Mouse (Mus musculus) heart, embryonic 11.5 days (tissue): Measurements from ENCODE around the gene Tssc4. TPM values are rescaled to one million over a fixed set of nuclear protein-coding genes. Genes with fewer than 3 reads are reported as not detected.
A peak's percentile ranks its signal among the peaks of the same experiment; 100 is the strongest.

ENCODE experiments used
- ATAC-seq: fragments of 200-750 bp; cut with Nextera tagmentation; replicated peaks from 2 replicates; pipeline ENCODE4 v1.8.0; 2017; ENCODE audit warnings: moderate library complexity; ENCODE audit not compliant: insufficient number of reproducible peaks, low FRiP score, low TSS enrichment
- H3K27ac ChIP-seq: fragments of 300-500 bp; sonication (generic); 2 replicates; pipeline ENCODE4 v1.5.1; 2014; ENCODE audit warnings: mild to moderate bottlenecking, low read depth, low read length
- H3K27me3 ChIP-seq: fragments of 300-500 bp; sonication (generic); 2 replicates; pipeline ENCODE4 v1.6.1; 2014; ENCODE audit warnings: mild to moderate bottlenecking, low read length, mixed read lengths; ENCODE audit not compliant: control insufficient read depth, insufficient read depth
- H3K36me3 ChIP-seq: fragments of 300-500 bp; sonication (generic); 2 replicates; pipeline ENCODE4 v1.6.1; 2014; ENCODE audit warnings: mild to moderate bottlenecking, low read length, moderate library complexity, mixed read lengths; ENCODE audit not compliant: control insufficient read depth, insufficient read depth
- H3K4me1 ChIP-seq: fragments of 300-500 bp; sonication (generic); 2 replicates; pipeline ENCODE4 v1.6.1; 2014; ENCODE audit warnings: low read length; ENCODE audit not compliant: control insufficient read depth, insufficient read depth
- H3K4me2 ChIP-seq: fragments of 300-500 bp; sonication (generic); 2 replicates; pipeline ENCODE4 v1.6.1; 2014; ENCODE audit warnings: mild to moderate bottlenecking, moderate library complexity
- H3K4me3 ChIP-seq: fragments of 300-500 bp; sonication (generic); 2 replicates; pipeline ENCODE4 v1.5.1; 2014; ENCODE audit warnings: low read depth, low read length
- H3K9ac ChIP-seq: fragments of 300-500 bp; sonication (generic); 2 replicates; pipeline ENCODE4 v1.6.1; 2014; ENCODE audit warnings: mild to moderate bottlenecking, low read depth, low read length, moderate library complexity
- H3K9me3 ChIP-seq: fragments of 300-500 bp; sonication (generic); replicated peaks from 2 replicates; pipeline ENCODE4 v1.6.1; 2016; ENCODE audit warnings: low read length; ENCODE audit not compliant: control insufficient read depth
- WGBS: fragments of 180-500 bp; shearing (Covaris S2); extraction: QIAGEN DNeasy Blood & Tissue Kit; methylation state at CpG from one replicate; pipeline ENCODE4 v1.1.7; 2014; ENCODE audit not compliant: insufficient replicate concordance; 5-methylcytosine and 5-hydroxymethylcytosine counted together
- polyA plus RNA-seq: library from polyadenylated mRNA; unstranded; fragments of >200 nt; fragmentation: Nextera tagmentation; extraction: Ambion mirVana; gene quantifications from 2 replicates; pipeline ENCODE4 v1.2.1, GENCODE M21; 2014

The Tssc4 gene
- polyA plus RNA-seq, 1 experiment from 2014 or later, result 48.4 TPM

DNA sequence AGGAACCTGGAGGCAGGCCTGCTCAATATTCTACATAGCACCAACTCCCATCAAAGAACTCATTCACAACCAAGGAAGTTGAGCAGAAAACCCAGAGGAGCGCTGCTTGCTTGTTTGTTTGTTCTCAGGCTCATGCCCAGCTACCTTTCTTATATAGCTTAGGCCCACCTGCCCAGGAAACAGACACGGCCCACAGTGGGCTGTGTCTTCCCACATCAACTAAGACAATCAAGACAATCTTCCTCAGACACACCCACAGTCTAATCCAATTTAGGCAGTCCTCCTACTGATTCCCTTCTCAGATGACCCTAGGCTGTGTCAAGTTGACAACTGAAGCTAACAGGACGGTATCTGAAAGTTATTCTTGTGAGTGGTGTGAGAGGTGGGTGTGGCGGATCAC lies 37.0 kb downstream of the Tssc4 start, which contains the start of gene Kcnq1:
TSS of gene Kcnq1 (plus strand) at position 301 of the 400 bp plus-strand sequence.
- Histone ChIP-seq H3K4me2 (peak within 1 kb of the TSS; percentile 83), H3K27ac (no peak within 1 kb of the TSS), H3K9me3 (no peaks in the 10 kb centered on the region), H3K27me3 (peaks cover 45% of the 10 kb centered on the region), H3K4me1 (peaks cover 42% of the 10 kb centered on the region), H3K4me3 (peak within 1 kb of the TSS; percentile 51), H3K9ac (peak within 1 kb of the TSS; percentile 69), H3K36me3 (no peaks in the 10 kb centered on the region)
- WGBS, result 66% methylated on average over 4 of the region's 4 CpGs
- no peak for ATAC-seq

GRCm38 (mm10) chr7:143106672-143107465 lies 37.8 kb downstream of the Tssc4 start:
- H3K4me2 ChIP-seq, result peak overlapping the region; percentile 83
- H3K27me3 ChIP-seq, result peaks cover 45% of the 10 kb centered on the region
- 6% methylated on average over 54 of the region's 57 CpGs for WGBS
- H3K9me3 ChIP-seq, result no peaks in the 10 kb centered on the region
- H3K4me1 ChIP-seq, result peaks cover 50% of the 10 kb centered on the region
- peak overlapping the region; percentile 51 for H3K4me3 ChIP-seq
- 0 out of 2 replicates have a peak, but pooled peaks have one; percentile 24 for ATAC-seq
- no peak overlapping the region for H3K27ac ChIP-seq
- H3K9ac ChIP-seq, result peak overlapping the region; percentile 69
- no peaks in the 10 kb centered on the region for H3K36me3 ChIP-seq

GRCm38 (mm10) chr7:143108200-143108599 lies 39.2 kb downstream of the Tssc4 start:
- H3K27ac ChIP-seq, result no peak overlapping the region
- peaks cover 42% of the 10 kb centered on the region for H3K27me3 ChIP-seq
- H3K4me2 ChIP-seq, result peak overlapping the region; percentile 83
- no peaks in the 10 kb centered on the region for H3K36me3 ChIP-seq
- H3K9ac ChIP-seq, result 0 out of 2 replicates have a peak overlapping the region, but pooled peaks have one; percentile 22
- 45% methylated on average over 5 of the region's 5 CpGs for WGBS
- H3K4me1 ChIP-seq, result peaks cover 60% of the 10 kb centered on the region
- ATAC-seq, result no peak
- no peaks in the 10 kb centered on the region for H3K9me3 ChIP-seq
- peak overlapping the region; percentile 51 for H3K4me3 ChIP-seq

DNA sequence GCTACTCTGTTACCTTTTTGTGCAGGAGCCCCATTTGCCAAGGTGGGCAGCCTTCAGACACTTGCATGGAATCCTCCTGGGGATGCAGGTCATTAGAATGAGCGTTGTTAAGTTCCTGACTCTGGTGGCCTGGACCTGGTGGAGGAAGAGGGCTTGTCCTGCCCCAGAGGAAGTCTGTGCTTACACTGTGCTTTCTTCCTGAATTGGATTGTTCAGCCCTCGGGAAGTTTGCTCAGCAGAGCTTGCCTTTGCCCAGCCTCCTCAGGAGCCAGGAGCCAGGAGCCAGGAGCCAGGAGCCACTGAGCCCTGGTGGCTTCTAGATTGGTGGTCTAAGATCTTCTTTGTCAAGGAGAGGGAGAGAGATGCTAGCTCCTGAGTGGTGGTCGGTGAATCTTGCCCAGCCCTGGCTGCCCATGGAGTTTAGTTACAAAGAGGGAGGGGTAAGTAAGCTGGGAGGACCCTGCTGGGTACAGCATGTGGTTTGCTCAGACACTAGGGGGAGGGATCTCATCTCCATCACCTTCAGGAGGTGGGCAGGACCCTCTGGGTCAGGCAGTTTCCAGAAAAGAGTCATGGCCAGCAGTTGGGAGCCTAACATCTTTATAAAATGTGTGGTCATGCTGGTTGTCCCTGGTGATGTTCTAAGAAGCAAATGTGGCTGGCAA lies 40.1 kb downstream of the Tssc4 start:
- no peaks in the 10 kb centered on the region for H3K9me3 ChIP-seq
- H3K36me3 ChIP-seq, result no peaks in the 10 kb centered on the region
- ATAC-seq, result 0 out of 2 replicates have a peak, but pooled peaks have one; percentile 12
- H3K4me2 ChIP-seq, result peak overlapping the region; percentile 83
- H3K9ac ChIP-seq, result no peak overlapping the region
- H3K27ac ChIP-seq, result 0 out of 2 replicates have a peak overlapping the region, but pooled peaks have one; percentile 59
- WGBS, result 25% methylated on average over 3 of the region's 3 CpGs
- no peak overlapping the region for H3K4me3 ChIP-seq
- H3K4me1 ChIP-seq, result peaks cover 61% of the 10 kb centered on the region
- H3K27me3 ChIP-seq, result peaks cover 42% of the 10 kb centered on the region

- Histone ChIP-seq H3K9me3 (no peaks in the 10 kb centered on the region), H3K4me1 (peaks cover 61% of the 10 kb centered on the region), H3K4me2 (peak overlapping the region; percentile 83), H3K27me3 (peaks cover 40% of the 10 kb centered on the region), H3K4me3 (no peak overlapping the region), H3K9ac (0 out of 2 replicates have a peak overlapping the region, but pooled peaks have one; percentile 46), H3K36me3 (no peaks in the 10 kb centered on the region), H3K27ac (no peak overlapping the region)
- WGBS, result 59% methylated on average over 3 of the region's 3 CpGs
- ATAC-seq, result no peak
These were observed 40.6 kb downstream of the Tssc4 start for GRCm38 (mm10) chr7:143109696-143110095.

- Histone ChIP-seq H3K4me3 (no peak overlapping the region), H3K36me3 (no peaks in the 10 kb centered on the region), H3K27ac (peak overlapping the region; percentile 94), H3K9me3 (no peaks in the 10 kb centered on the region; the same call in 1 of the 2 replicates), H3K27me3 (peaks cover 30% of the 10 kb centered on the region), H3K4me1 (peaks cover 61% of the 10 kb centered on the region), H3K9ac (0 out of 2 replicates have a peak overlapping the region, but pooled peaks have one; percentile 22), H3K4me2 (peak overlapping the region; percentile 29; the same call in 1 of the 2 replicates)
- 65% methylated on average over 1 of the region's 1 CpGs for WGBS
- no peak for ATAC-seq
These were observed 41.8 kb downstream of the Tssc4 start for GRCm38 (mm10) chr7:143110803-143111202.

DNA sequence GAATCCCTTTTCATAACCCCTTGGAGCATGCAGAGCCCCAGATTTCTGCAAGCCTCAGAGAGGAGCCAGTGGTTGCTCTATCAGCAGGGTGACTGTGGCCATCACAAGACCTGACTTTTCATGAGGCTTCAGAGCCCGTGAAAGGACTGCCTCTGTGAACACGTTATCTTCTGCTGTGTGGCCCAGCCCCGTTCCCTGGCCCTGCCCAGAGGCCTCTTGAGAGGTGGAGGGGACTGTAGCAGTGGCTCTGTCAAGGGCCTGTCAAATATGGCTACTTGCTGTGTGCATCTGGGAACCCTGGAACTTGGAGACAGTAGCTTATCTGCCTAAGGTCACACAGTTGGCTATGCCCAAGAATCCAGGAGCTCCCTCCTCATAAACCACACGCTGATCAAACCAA lies 42.7 kb downstream of the Tssc4 start:
- Histone ChIP-seq H3K9ac (peak overlapping the region; percentile 28; the same call in 1 of the 2 replicates), H3K27ac (peak overlapping the region; percentile 94), H3K4me3 (no peak overlapping the region), H3K9me3 (no peaks in the 10 kb centered on the region; the same call in 1 of the 2 replicates), H3K4me1 (peaks cover 60% of the 10 kb centered on the region), H3K4me2 (peak overlapping the region; percentile 29), H3K36me3 (no peaks in the 10 kb centered on the region), H3K27me3 (peaks cover 21% of the 10 kb centered on the region)
- ATAC-seq, result no peak
- 21% methylated on average over 4 of the region's 4 CpGs for WGBS

GRCm38 (mm10) chr7:143112395-143112794 lies 43.3 kb downstream of the Tssc4 start:
- ATAC-seq, result peak; percentile 64; the same call in 1 of the 2 replicates

More at GRCm38 (mm10) chr7:143112395-143112794, 43.3 kb downstream of the Tssc4 start:
- H3K4me3 ChIP-seq, result no peak overlapping the region
- H3K4me2 ChIP-seq, result peak overlapping the region; percentile 14; the same call in 1 of the 2 replicates
- 4% methylated on average over 1 of the region's 1 CpGs for WGBS
- peak overlapping the region; percentile 36; the same call in 1 of the 2 replicates for H3K9ac ChIP-seq
- H3K4me1 ChIP-seq, result peaks cover 54% of the 10 kb centered on the region
- H3K27me3 ChIP-seq, result peaks cover 14% of the 10 kb centered on the region
- H3K36me3 ChIP-seq, result no peaks in the 10 kb centered on the region
- H3K27ac ChIP-seq, result peak overlapping the region; percentile 94
- H3K9me3 ChIP-seq, result no peaks in the 10 kb centered on the region; the same call in 1 of the 2 replicates
